Mouse (Mus musculus) thymus, adult 2 months (tissue): ENCODE results near the gene Hipk4.

Experiments
- CTCF ChIP-seq: fragments of 200-500 bp; IDR thresholded peaks from 2 replicates; pipeline ENCODE4 v1.5.1; 2012; ENCODE audit warnings: mild to moderate bottlenecking, control low read depth, low read length, moderate library complexity, borderline replicate concordance; ENCODE audit not compliant: control insufficient read depth, poor library complexity, insufficient read depth; ENCODE audit errors: extremely low read depth
- POLR2A ChIP-seq: fragments of 200-500 bp; IDR thresholded peaks from 2 replicates; pipeline ENCODE4 v1.6.1; 2012; ENCODE audit warnings: mild to moderate bottlenecking, low read length, control low read depth, moderate library complexity; ENCODE audit not compliant: control insufficient read depth, poor library complexity, insufficient read depth; ENCODE audit errors: extremely low read depth

DNA sequence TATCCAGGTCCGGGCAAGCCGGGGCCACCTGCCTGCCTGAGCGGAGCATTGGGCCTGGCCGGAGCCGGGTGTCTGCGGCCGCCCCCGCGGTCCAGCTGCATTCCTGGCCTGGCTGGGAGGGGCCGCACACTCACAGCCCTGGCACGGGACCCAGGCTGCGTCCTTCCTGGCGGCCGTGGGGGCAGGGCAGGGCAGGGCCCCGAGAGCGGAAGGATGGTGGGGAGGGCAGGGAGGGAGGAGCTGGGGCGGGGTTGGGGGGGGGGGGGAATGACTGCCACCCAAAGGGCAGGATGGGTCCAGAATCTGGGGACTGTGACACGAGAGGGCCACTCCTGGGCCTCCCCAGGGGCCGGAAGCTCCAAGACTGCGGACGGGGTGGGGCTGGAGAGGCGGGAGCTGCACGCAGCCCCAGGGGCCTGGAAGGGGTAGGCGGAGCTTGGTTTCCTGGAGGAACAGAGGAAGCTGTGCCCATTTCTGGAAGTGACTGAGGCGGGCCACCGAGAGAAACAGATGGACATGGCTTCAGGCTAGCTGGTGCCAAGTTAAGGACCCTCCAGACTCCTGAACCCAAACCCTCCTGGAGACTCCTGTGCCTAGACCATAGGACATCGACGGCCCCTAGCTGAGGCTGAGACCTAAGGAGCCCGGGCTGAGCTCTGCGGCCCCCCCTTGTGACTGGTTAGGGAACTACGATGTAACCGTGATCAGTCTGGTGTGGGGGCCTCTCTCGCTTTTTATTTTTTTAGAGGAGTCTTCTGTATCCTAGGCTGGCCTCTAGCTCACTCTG lies 32.3 kb upstream of the Hipk4 start:
- TF ChIP-seq POLR2A (no peak), CTCF (peak; percentile 86; the same call in 1 of the 2 replicates)
